Mouse (Mus musculus) 416B (cell line): ENCODE results near the gene Olfr722.
"Not testable (repeated sequence)": the region's sequence is repeated elsewhere in the genome, so short reads cannot be mapped to it uniquely, and the experiment has no call there.

Experiments
- DNase-seq: peaks from one replicate; pipeline ENCODE4 v3.0.0; 2011; ENCODE audit warnings: low read depth

Gene Olfr722

GRCm38 (mm10) chr14:49901899-49902298, at the start of gene Olfr722:
Gene Olfr722, minus strand, starts transcription at chr14:49901999.
- DNase-seq = no peak

GRCm38 (mm10) chr14:49931687-49932086, 29.9 kb upstream of the Olfr722 start, which contains the start of gene Olfr723:
Gene Olfr723, minus strand, starts transcription at chr14:49931787.
- not testable (repeated sequence) for DNase-seq

GRCm38 (mm10) chr14:49860387-49860786, 41.4 kb downstream of the Olfr722 start:
- peak; percentile 58 for DNase-seq
